Mouse (Mus musculus): Measurements from ENCODE around the gene Gm28308. TPM values are rescaled to one million over a fixed set of nuclear protein-coding genes. Genes with fewer than 3 reads are reported as not detected.
A peak's percentile ranks its signal among the peaks of the same experiment; 100 is the strongest.

Gene Gm28308
- total and polyA plus RNA-seq, 3 experiments: not detected

- TF ChIP-seq CTCF (IDR thresholded peaks at IDR 0.05): no peak
- TF ChIP-seq POLR2A (IDR thresholded peaks at IDR 0.05; ENCODE audit: insufficient read depth, low read depth, low read length): no peak
- TF ChIP-seq EP300 (IDR thresholded peaks at IDR 0.05; ENCODE audit: insufficient read depth, low read depth, low read length): no peak
- Histone ChIP-seq H3K27me3 (ENCODE audit: control insufficient read depth, insufficient read depth, low read length) (peaks cover 44% of the 10 kb centered on the region), H3K27ac (no peak overlapping the region), H3K4me1 (ENCODE audit: control insufficient read depth, insufficient read depth, low read length) (no peaks in the 10 kb centered on the region; the same call in 1 of the 2 replicates), H3K79me2 (replicated peaks; ENCODE audit: control insufficient read depth, insufficient read depth, low read length) (no peaks in the 10 kb centered on the region), H3K36me3 (ENCODE audit: control insufficient read depth, insufficient read depth, low read length) (no peaks in the 10 kb centered on the region), H3K9ac (ENCODE audit: low read depth, low read length) (no peak overlapping the region), H3K4me3 (no peak overlapping the region)
- intact Hi-C loops (cut with DNase I): no loop called here
- 11% methylated on average over 11 of the region's 11 CpGs for WGBS
- no peak for DNase-seq
Observed at GRCm38 (mm10) chr6:52227470-52228222, 14.5 kb upstream of the Gm28308 start.

DNA sequence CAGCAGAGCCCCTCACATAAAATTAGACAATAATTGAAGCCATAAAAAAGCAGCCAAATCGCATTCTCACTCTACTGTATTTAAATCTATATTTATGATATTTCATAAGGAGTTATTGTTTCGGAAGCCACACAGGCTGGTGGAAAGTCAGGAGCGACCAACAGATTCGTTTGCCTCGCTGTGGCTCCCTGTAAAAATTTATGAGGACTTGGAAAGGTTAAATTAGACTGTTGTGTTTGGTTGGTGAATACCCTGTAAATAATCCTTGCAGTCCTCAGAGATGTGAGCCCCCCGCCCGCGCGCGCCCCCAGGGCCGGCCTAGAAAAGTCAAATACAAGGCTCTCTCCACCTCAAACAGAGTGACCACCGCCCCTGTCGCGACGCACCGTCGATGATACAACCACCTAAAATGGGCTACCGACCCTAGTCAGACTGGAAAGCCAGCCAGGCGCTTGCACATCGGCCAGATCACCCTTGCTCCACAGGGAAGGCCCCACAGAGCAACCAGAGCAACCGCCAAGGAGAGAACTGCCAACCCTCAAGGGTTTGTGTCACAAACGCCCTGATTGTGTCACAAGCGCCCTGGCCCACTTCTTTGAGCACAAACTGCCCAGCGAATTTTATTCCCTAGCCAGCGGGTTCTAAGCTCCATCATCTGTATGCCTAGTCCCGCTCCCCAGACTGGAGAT is 13.6 kb upstream of the Gm28308 start:
- no peak overlapping the region for H3K4me3 ChIP-seq
- H3K36me3 ChIP-seq (ENCODE audit: control insufficient read depth, insufficient read depth, low read length): no peaks in the 10 kb centered on the region
- WGBS: 7% methylated on average over 26 of the region's 26 CpGs
- no peaks in the 10 kb centered on the region for H3K79me2 ChIP-seq (replicated peaks; ENCODE audit: control insufficient read depth, insufficient read depth, low read length)
- H3K4me1 ChIP-seq (ENCODE audit: control insufficient read depth, insufficient read depth, low read length): no peaks in the 10 kb centered on the region
- DNase-seq: no peak
- no peak overlapping the region for H3K9ac ChIP-seq (ENCODE audit: low read depth, low read length)
- intact Hi-C loops (cut with DNase I): no loop called here
- H3K27ac ChIP-seq: no peak overlapping the region
- TF ChIP-seq CTCF (IDR thresholded peaks at IDR 0.05): no peak
- TF ChIP-seq EP300 (IDR thresholded peaks at IDR 0.05; ENCODE audit: insufficient read depth, low read depth, low read length): no peak
- no peak for TF ChIP-seq POLR2A (IDR thresholded peaks at IDR 0.05; ENCODE audit: insufficient read depth, low read depth, low read length)
- peaks cover 42% of the 10 kb centered on the region for H3K27me3 ChIP-seq (ENCODE audit: control insufficient read depth, insufficient read depth, low read length)

- intact Hi-C loops (cut with DNase I): no loop called here
- Histone ChIP-seq H3K4me3 (no peak overlapping the region), H3K27me3 (ENCODE audit: control insufficient read depth, insufficient read depth, low read length) (peaks cover 45% of the 10 kb centered on the region), H3K27ac (no peak overlapping the region), H3K36me3 (ENCODE audit: control insufficient read depth, insufficient read depth, low read length) (no peaks in the 10 kb centered on the region), H3K4me1 (ENCODE audit: control insufficient read depth, insufficient read depth, low read length) (peaks cover 1% of the 10 kb centered on the region; the same call in 1 of the 2 replicates), H3K9ac (ENCODE audit: low read depth, low read length) (no peak overlapping the region), H3K79me2 (replicated peaks; ENCODE audit: control insufficient read depth, insufficient read depth, low read length) (no peaks in the 10 kb centered on the region)
- WGBS: 5% methylated on average over 69 of the region's 69 CpGs
- DNase-seq: peak in 1 of 2 experiments; percentile 16
- TF ChIP-seq EP300 (IDR thresholded peaks at IDR 0.05; ENCODE audit: insufficient read depth, low read depth, low read length) (no peak), POLR2A (IDR thresholded peaks at IDR 0.05; ENCODE audit: insufficient read depth, low read depth, low read length) (no peak), CTCF (IDR thresholded peaks at IDR 0.05) (no peak)
Observed at GRCm38 (mm10) chr6:52225612-52226568, 12.8 kb upstream of the Gm28308 start.

DNA sequence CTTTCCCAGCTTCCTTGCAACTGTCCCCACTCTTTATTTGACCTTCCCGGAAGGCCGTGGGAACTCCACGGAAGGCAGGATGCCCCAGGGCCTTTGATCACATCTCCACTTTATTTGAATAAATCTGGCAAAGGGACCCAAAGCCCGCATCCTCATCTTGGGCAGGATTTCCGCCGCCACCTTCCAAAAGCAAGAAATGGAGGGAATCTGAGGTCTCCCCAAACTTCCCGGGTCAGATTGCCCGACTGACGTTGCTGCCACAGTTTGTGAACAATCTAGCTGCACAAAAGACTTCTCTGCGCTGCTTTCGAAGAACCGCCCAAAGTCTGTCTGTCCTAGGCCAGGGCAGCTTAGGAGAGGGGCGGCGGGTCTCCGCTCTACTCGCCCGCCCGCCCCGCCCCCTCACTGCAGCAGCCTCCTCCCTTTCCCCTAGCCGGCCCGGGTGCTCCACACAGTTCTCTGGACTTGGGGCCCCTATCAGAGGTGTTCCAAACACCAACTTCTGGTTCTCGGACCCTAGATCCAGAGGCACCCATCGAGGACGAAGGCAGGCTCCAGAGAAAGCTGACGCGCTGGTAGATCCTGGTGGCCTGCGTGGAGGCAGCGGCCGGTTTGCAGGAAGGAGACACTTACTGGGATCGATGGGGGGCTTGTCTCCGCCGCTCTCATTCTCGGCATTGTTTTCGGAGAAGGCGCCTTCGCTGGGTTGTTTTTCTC is 11.9 kb upstream of the Gm28308 start:
- Histone ChIP-seq H3K27ac (no peak overlapping the region), H3K36me3 (ENCODE audit: control insufficient read depth, insufficient read depth, low read length) (no peaks in the 10 kb centered on the region), H3K27me3 (ENCODE audit: control insufficient read depth, insufficient read depth, low read length) (peaks cover 39% of the 10 kb centered on the region), H3K79me2 (replicated peaks; ENCODE audit: control insufficient read depth, insufficient read depth, low read length) (no peaks in the 10 kb centered on the region), H3K9ac (ENCODE audit: low read depth, low read length) (no peak overlapping the region), H3K4me1 (ENCODE audit: control insufficient read depth, insufficient read depth, low read length) (peaks cover 1% of the 10 kb centered on the region; the same call in 1 of the 2 replicates), H3K4me3 (no peak overlapping the region)
- DNase-seq: no peak
- 3% methylated on average over 36 of the region's 36 CpGs for whole genome bisulfite sequencing
- intact Hi-C loops (cut with DNase I): loop anchor here (5.0 kb wide), 2 partner anchors 348 to 843 kb away; no protein-coding TSS in a partner anchor
- TF ChIP-seq POLR2A (IDR thresholded peaks at IDR 0.05; ENCODE audit: insufficient read depth, low read depth, low read length): no peak
- TF ChIP-seq EP300 (IDR thresholded peaks at IDR 0.05; ENCODE audit: insufficient read depth, low read depth, low read length): no peak
- TF ChIP-seq CTCF (IDR thresholded peaks at IDR 0.05): no peak

Measured in heart, adult 2 months (tissue).